Mouse (Mus musculus) hindbrain, embryonic 15.5 days (tissue): Measurements from ENCODE around the gene Snrnp35. TPM values are rescaled to one million over a fixed set of nuclear protein-coding genes. Genes with fewer than 3 reads are reported as not detected.
"Not testable (repeated sequence)": the region's sequence is repeated elsewhere in the genome, so short reads cannot be mapped to it uniquely, and the experiment has no call there.

ENCODE experiments used
- ATAC-seq: fragments of 200-750 bp; cut with Nextera tagmentation; 2 replicates; pipeline ENCODE4 v1.8.0; 2017; ENCODE audit warnings: low read depth, moderate number of reproducible peaks, moderate TSS enrichment; ENCODE audit not compliant: low FRiP score
- H3K27ac ChIP-seq: fragments of 300-500 bp; sonication (generic); replicated peaks from 2 replicates; pipeline ENCODE4 v1.5.1; 2015; ENCODE audit warnings: mild to moderate bottlenecking, inconsistent platforms
- H3K27me3 ChIP-seq: fragments of 300-500 bp; sonication (generic); 2 replicates; pipeline ENCODE4 v1.6.1; 2015; ENCODE audit warnings: control low read depth, inconsistent platforms
- H3K36me3 ChIP-seq: fragments of 300-500 bp; sonication (generic); 2 replicates; pipeline ENCODE4 v1.6.1; 2015; ENCODE audit warnings: control low read depth, inconsistent platforms
- H3K4me1 ChIP-seq: fragments of 300-500 bp; sonication (generic); replicated peaks from 2 replicates; pipeline ENCODE4 v1.6.1; 2015; ENCODE audit warnings: control low read depth, inconsistent platforms
- H3K4me2 ChIP-seq: fragments of 300-500 bp; sonication (generic); 2 replicates; pipeline ENCODE4 v1.6.1; 2015; ENCODE audit warnings: moderate library complexity, mild to moderate bottlenecking, inconsistent platforms
- H3K4me3 ChIP-seq: fragments of 300-500 bp; sonication (generic); 2 replicates; pipeline ENCODE4 v1.5.1; 2015; ENCODE audit warnings: mild to moderate bottlenecking, inconsistent platforms
- H3K9ac ChIP-seq: fragments of 300-500 bp; sonication (generic); 2 replicates; pipeline ENCODE4 v1.6.1; 2015; ENCODE audit warnings: inconsistent platforms
- H3K9me3 ChIP-seq: fragments of 300-500 bp; sonication (generic); 2 replicates; pipeline ENCODE4 v1.6.1; 2016; ENCODE audit warnings: control low read depth, inconsistent platforms
- WGBS: fragments of 180-500 bp; shearing (Covaris S2); methylation state at CpG from one replicate; pipeline ENCODE4 v1.1.7; 2015; 5-methylcytosine and 5-hydroxymethylcytosine counted together
- polyA plus RNA-seq: library from polyadenylated mRNA; unstranded; fragments of >200 nt; fragmentation: Nextera tagmentation; extraction: Ambion mirVana; gene quantifications from 2 replicates; pipeline ENCODE4 v1.2.1, GENCODE M21; 2015

Gene Snrnp35
- polyA plus RNA-seq, 1 experiment from 2014 or later = 20.3 TPM

- Histone ChIP-seq H3K9me3 (no peaks in the 10 kb centered on the region), H3K36me3 (peaks cover 64% of the 10 kb centered on the region), H3K4me3 (no peak overlapping the region), H3K4me1 (peaks cover 39% of the 10 kb centered on the region), H3K4me2 (no peak overlapping the region), H3K27ac (no peak overlapping the region), H3K9ac (no peak overlapping the region), H3K27me3 (no peaks in the 10 kb centered on the region)
- WGBS = 56% methylated on average over 6 of the region's 6 CpGs
- ATAC-seq = no peak
These were observed 33.4 kb upstream of the Snrnp35 start for GRCm38 (mm10) chr5:124449494-124449893.

- ATAC-seq = no peak
- H3K4me2 ChIP-seq = no peak overlapping the region
- peaks cover 69% of the 10 kb centered on the region for H3K36me3 ChIP-seq
- no peaks in the 10 kb centered on the region for H3K9me3 ChIP-seq
- peaks cover 33% of the 10 kb centered on the region for H3K4me1 ChIP-seq
- no peak overlapping the region for H3K4me3 ChIP-seq
- H3K27me3 ChIP-seq = no peaks in the 10 kb centered on the region
- no peak overlapping the region for H3K27ac ChIP-seq
- 81% methylated on average over 7 of the region's 7 CpGs for WGBS
- H3K9ac ChIP-seq = no peak overlapping the region
These were observed 32.9 kb upstream of the Snrnp35 start for GRCm38 (mm10) chr5:124450051-124450450.

GRCm38 (mm10) chr5:124450641-124451340, 32.1 kb upstream of the Snrnp35 start:
- no peaks in the 10 kb centered on the region for H3K9me3 ChIP-seq
- H3K36me3 ChIP-seq = peaks cover 74% of the 10 kb centered on the region
- 89% methylated on average over 16 of the region's 16 CpGs for WGBS
- H3K4me1 ChIP-seq = peaks cover 33% of the 10 kb centered on the region
- no peak overlapping the region for H3K4me3 ChIP-seq
- H3K27me3 ChIP-seq = no peaks in the 10 kb centered on the region
- H3K9ac ChIP-seq = no peak overlapping the region
- no peak for ATAC-seq
- no peak overlapping the region for H3K27ac ChIP-seq
- no peak overlapping the region for H3K4me2 ChIP-seq

- Histone ChIP-seq H3K27me3 (no peaks in the 10 kb centered on the region), H3K36me3 (peaks cover 86% of the 10 kb centered on the region), H3K4me1 (peaks cover 17% of the 10 kb centered on the region; the same call in 1 of the 2 replicates), H3K4me3 (no peak overlapping the region), H3K4me2 (no peak overlapping the region), H3K9me3 (no peaks in the 10 kb centered on the region), H3K9ac (no peak overlapping the region), H3K27ac (peak overlapping the region; percentile 45)
- 0 out of 2 replicates have a peak, but pooled peaks have one; percentile 6 for ATAC-seq
- WGBS = 84% methylated on average over 15 of the region's 15 CpGs
These were observed 30.3 kb upstream of the Snrnp35 start for GRCm38 (mm10) chr5:124452494-124453228.

- Histone ChIP-seq H3K4me1 (peaks cover 12% of the 10 kb centered on the region; the same call in 1 of the 2 replicates), H3K4me3 (no peak overlapping the region), H3K36me3 (peaks cover 86% of the 10 kb centered on the region), H3K9ac (no peak overlapping the region), H3K27me3 (no peaks in the 10 kb centered on the region), H3K4me2 (no peak overlapping the region), H3K9me3 (no peaks in the 10 kb centered on the region), H3K27ac (peak overlapping the region; percentile 45)
- 67% methylated on average over 13 of the region's 13 CpGs for WGBS
- ATAC-seq = 0 out of 2 replicates have a peak, but pooled peaks have one; percentile 27
These were observed 29.4 kb upstream of the Snrnp35 start for GRCm38 (mm10) chr5:124453339-124454081.

- no peak overlapping the region for H3K9ac ChIP-seq
- H3K9me3 ChIP-seq = no peaks in the 10 kb centered on the region
- no peak overlapping the region for H3K4me3 ChIP-seq
- no peaks in the 10 kb centered on the region for H3K27me3 ChIP-seq
- H3K4me2 ChIP-seq = no peak overlapping the region
- H3K27ac ChIP-seq = no peak overlapping the region
- WGBS = 88% methylated on average over 1 of the region's 1 CpGs
- ATAC-seq = no peak
- peaks cover 12% of the 10 kb centered on the region; the same call in 1 of the 2 replicates for H3K4me1 ChIP-seq
- peaks cover 86% of the 10 kb centered on the region for H3K36me3 ChIP-seq
These were observed 28.9 kb upstream of the Snrnp35 start for GRCm38 (mm10) chr5:124454082-124454419.

GRCm38 (mm10) chr5:124456762-124457161, 26.2 kb upstream of the Snrnp35 start:
- no peak overlapping the region for H3K27ac ChIP-seq
- no peak overlapping the region for H3K4me2 ChIP-seq
- H3K27me3 ChIP-seq = no peaks in the 10 kb centered on the region
- H3K9me3 ChIP-seq = no peaks in the 10 kb centered on the region
- peaks cover 6% of the 10 kb centered on the region; the same call in 1 of the 2 replicates for H3K4me1 ChIP-seq
- no peak for ATAC-seq
- H3K36me3 ChIP-seq = peaks cover 87% of the 10 kb centered on the region
- H3K9ac ChIP-seq = no peak overlapping the region
- 97% methylated on average over 6 of the region's 6 CpGs for WGBS
- no peak overlapping the region for H3K4me3 ChIP-seq

GRCm38 (mm10) chr5:124460922-124461321, 22.0 kb upstream of the Snrnp35 start:
- not testable (repeated sequence) for H3K4me2 ChIP-seq, H3K4me3 ChIP-seq, H3K27ac ChIP-seq, ATAC-seq, H3K9ac ChIP-seq, H3K4me1 ChIP-seq, H3K9me3 ChIP-seq, H3K27me3 ChIP-seq
- H3K36me3 ChIP-seq = peaks cover 76% of the 10 kb centered on the region
- WGBS = 97% methylated on average over 14 of the region's 14 CpGs

GRCm38 (mm10) chr5:124462297-124463025, 20.5 kb upstream of the Snrnp35 start:
- Histone ChIP-seq H3K4me2 (no peak overlapping the region), H3K36me3 (peaks cover 65% of the 10 kb centered on the region), H3K4me1 (no peaks in the 10 kb centered on the region), H3K9ac (no peak overlapping the region), H3K27ac (no peak overlapping the region), H3K4me3 (no peak overlapping the region), H3K9me3 (no peaks in the 10 kb centered on the region), H3K27me3 (no peaks in the 10 kb centered on the region)
- ATAC-seq = no peak
- WGBS = 89% methylated on average over 8 of the region's 8 CpGs

GRCm38 (mm10) chr5:124463462-124463861, 19.5 kb upstream of the Snrnp35 start:
- 91% methylated on average over 5 of the region's 5 CpGs for WGBS
- H3K9ac ChIP-seq = no peak overlapping the region
- no peaks in the 10 kb centered on the region for H3K9me3 ChIP-seq
- no peaks in the 10 kb centered on the region for H3K4me1 ChIP-seq
- H3K27ac ChIP-seq = no peak overlapping the region
- no peak overlapping the region for H3K4me2 ChIP-seq
- H3K36me3 ChIP-seq = peaks cover 58% of the 10 kb centered on the region
- H3K27me3 ChIP-seq = no peaks in the 10 kb centered on the region
- ATAC-seq = no peak
- no peak overlapping the region for H3K4me3 ChIP-seq

- ATAC-seq = no peak
- H3K4me2 ChIP-seq = no peak overlapping the region
These were observed 18.0 kb upstream of the Snrnp35 start for GRCm38 (mm10) chr5:124464905-124465304.

More at GRCm38 (mm10) chr5:124464905-124465304, 18.0 kb upstream of the Snrnp35 start:
- Histone ChIP-seq H3K9ac (no peak overlapping the region), H3K27ac (no peak overlapping the region), H3K4me1 (no peaks in the 10 kb centered on the region), H3K36me3 (peaks cover 54% of the 10 kb centered on the region), H3K27me3 (no peaks in the 10 kb centered on the region), H3K4me3 (no peak overlapping the region), H3K9me3 (no peaks in the 10 kb centered on the region)
